Mouse (Mus musculus) retina, embryonic 14.5 days (tissue): ENCODE results near the gene Gnb2.

Experiments
- DNase-seq: peaks from one replicate; pipeline ENCODE4 v3.0.0-alpha.2; 2015; ENCODE audit warnings: low spot score

The Gnb2 gene

GRCm38 (mm10) chr5:137519691-137520550 lies 13.4 kb downstream of the Gnb2 start:
- DNase-seq = no peak

- peak; percentile 66 for DNase-seq
These were observed 14.9 kb downstream of the Gnb2 start, which contains the start of gene Gigyf1 for GRCm38 (mm10) chr5:137518436-137518835. Gene Gigyf1 (plus strand): TSS chr5:137518548.

GRCm38 (mm10) chr5:137514811-137515210 lies 18.5 kb downstream of the Gnb2 start:
- DNase-seq = no peak

- DNase-seq = no peak
These were observed 19.2 kb downstream of the Gnb2 start for GRCm38 (mm10) chr5:137513951-137514721.

GRCm38 (mm10) chr5:137512847-137513794 lies 20.2 kb downstream of the Gnb2 start:
- DNase-seq = peak; percentile 80

GRCm38 (mm10) chr5:137511706-137512105 lies 21.6 kb downstream of the Gnb2 start:
- no peak for DNase-seq

GRCm38 (mm10) chr5:137510573-137511390 lies 22.5 kb downstream of the Gnb2 start:
- DNase-seq = no peak

- DNase-seq = peak; percentile 79
These were observed 23.3 kb downstream of the Gnb2 start for GRCm38 (mm10) chr5:137510014-137510501.

- no peak for DNase-seq
These were observed 29.3 kb downstream of the Gnb2 start for GRCm38 (mm10) chr5:137504041-137504440.

- DNase-seq = peak; percentile 91
These were observed 30.6 kb downstream of the Gnb2 start for GRCm38 (mm10) chr5:137502667-137503110.

- peak; percentile 100 for DNase-seq
These were observed 31.3 kb downstream of the Gnb2 start, which contains the start of gene Pop7 for GRCm38 (mm10) chr5:137501709-137502666. Gene Pop7 (minus strand): TSS chr5:137502518.

- no peak for DNase-seq
These were observed 33.1 kb downstream of the Gnb2 start for GRCm38 (mm10) chr5:137500186-137500585.

GRCm38 (mm10) chr5:137493831-137494230 lies 39.5 kb downstream of the Gnb2 start:
- DNase-seq = no peak

GRCm38 (mm10) chr5:137491559-137491958 lies 41.8 kb downstream of the Gnb2 start:
- no peak for DNase-seq

GRCm38 (mm10) chr5:137487616-137488015 lies 45.7 kb downstream of the Gnb2 start:
- DNase-seq = peak; percentile 45

GRCm38 (mm10) chr5:137485851-137486155 lies 47.5 kb downstream of the Gnb2 start:
- no peak for DNase-seq

GRCm38 (mm10) chr5:137485071-137485850 lies 48.0 kb downstream of the Gnb2 start:
- DNase-seq = peak; percentile 37

- DNase-seq = peak; percentile 20
These were observed 51.4 kb downstream of the Gnb2 start for GRCm38 (mm10) chr5:137481897-137482296.

- DNase-seq = peak; percentile 94
These were observed 52.2 kb downstream of the Gnb2 start for GRCm38 (mm10) chr5:137481138-137481537.
